Mouse (Mus musculus): ENCODE data around the gene Ift22. TPM values are rescaled to one million over a fixed set of nuclear protein-coding genes. Genes with fewer than 3 reads are reported as not detected.
"Not testable (repeated sequence)": the region's sequence is repeated elsewhere in the genome, so short reads cannot be mapped to it uniquely, and the experiment has no call there.

Gene Ift22
- polyA plus RNA-seq, 1 experiment from 2014 or later, result 32.7 TPM

DNA sequence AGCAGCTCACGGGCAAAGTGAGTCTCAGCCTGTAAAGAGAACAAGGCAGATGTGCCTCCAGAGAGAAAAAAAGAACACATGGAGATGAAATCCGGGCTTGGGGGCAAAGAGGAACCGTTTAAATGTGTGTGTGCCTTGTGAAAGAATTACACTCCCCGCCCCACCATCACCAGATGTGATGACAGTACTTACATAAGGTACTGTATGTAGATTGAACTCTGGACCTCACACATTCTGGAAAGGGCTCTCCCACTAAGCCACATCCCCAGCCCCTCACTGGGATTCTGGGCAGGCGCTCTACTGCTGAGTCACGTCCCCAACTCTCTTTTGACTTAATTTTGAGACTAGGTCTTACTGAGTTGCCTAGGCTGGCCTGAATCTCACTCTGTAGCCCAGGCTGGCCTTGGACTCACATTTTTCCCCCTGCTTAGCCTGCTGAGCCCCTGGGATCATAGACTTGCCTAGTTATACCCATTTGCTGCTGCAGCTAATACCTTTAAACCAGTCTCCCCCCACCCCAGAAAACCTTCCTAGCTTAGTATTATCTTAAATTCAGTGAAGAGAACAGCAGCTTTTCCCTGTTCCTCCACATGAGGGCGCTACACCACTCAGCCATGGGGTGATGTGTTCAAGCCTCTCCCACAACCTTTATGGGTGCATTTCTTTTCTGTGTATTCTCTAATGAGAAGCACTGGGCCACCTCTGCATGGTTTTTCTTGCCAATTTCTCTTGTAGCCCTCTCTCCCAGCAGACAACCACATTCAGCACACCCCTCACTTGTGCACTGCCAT lies 28.1 kb downstream of the Ift22 start:
- Histone ChIP-seq H3K36me3 (no peaks in the 10 kb centered on the region), H3K4me3 (no peak overlapping the region), H3K9ac (no peak overlapping the region), H3K4me1 (no peaks in the 10 kb centered on the region), H3K27me3 (replicated peaks) (no peaks in the 10 kb centered on the region), H3K4me2 (no peak overlapping the region), H3K27ac (replicated peaks) (no peak overlapping the region), H3K9me3 (no peaks in the 10 kb centered on the region)
- WGBS, result 58% methylated on average over 7 of the region's 7 CpGs
- ATAC-seq (ENCODE audit: extremely low read depth, insufficient number of reproducible peaks, low FRiP score, low TSS enrichment), result no peak

DNA sequence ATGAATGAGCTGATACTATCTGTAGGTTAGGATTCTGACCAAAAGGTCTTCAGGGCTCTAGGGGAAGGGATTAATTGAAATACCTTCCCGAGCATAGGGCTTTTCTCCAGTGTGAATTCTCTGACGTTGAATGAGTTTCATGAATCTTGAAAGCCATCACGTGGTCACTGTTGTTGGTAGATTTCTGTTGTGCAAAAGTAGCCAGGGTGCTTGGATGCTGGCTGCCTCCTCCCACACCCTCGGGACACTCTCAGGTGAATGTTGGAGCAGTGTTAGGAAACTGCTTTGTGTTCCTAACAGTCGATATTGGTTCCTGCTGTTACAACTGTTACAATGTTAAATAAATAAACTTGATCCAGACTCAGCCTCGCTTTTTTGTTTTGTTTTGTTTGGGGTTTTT lies 28.8 kb downstream of the Ift22 start:
- no peaks in the 10 kb centered on the region for H3K36me3 ChIP-seq
- H3K27me3 ChIP-seq (replicated peaks), result no peaks in the 10 kb centered on the region
- no peak for ATAC-seq (ENCODE audit: extremely low read depth, insufficient number of reproducible peaks, low FRiP score, low TSS enrichment)
- H3K4me3 ChIP-seq, result no peak overlapping the region
- no peaks in the 10 kb centered on the region for H3K4me1 ChIP-seq
- no peak overlapping the region for H3K4me2 ChIP-seq
- no peak overlapping the region for H3K27ac ChIP-seq (replicated peaks)
- H3K9me3 ChIP-seq, result no peaks in the 10 kb centered on the region
- 77% methylated on average over 6 of the region's 6 CpGs for WGBS
- H3K9ac ChIP-seq, result no peak overlapping the region

DNA sequence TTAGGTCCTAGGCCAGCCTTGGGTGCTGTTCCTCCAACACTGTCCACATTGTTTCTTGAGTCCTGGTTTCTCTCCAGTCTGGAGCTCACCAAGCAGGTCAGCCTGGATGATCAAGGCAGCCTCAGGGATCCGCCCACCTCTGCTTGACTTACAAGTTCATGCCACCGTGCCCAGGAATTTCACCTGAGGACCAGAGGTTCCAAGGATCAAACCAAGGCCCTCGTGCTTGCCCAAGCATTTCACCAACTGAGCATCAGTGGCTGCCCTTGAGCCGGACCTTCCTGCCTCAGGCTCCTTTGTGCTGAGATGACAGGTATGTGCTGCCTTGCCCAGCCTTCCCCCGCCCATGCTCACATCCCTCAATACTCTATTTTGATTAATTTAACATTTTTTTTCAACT lies 29.7 kb downstream of the Ift22 start:
- Histone ChIP-seq H3K9ac (no peak overlapping the region), H3K4me1 (peaks cover 3% of the 10 kb centered on the region; the same call in 1 of the 2 replicates), H3K27me3 (replicated peaks) (no peaks in the 10 kb centered on the region), H3K4me2 (no peak overlapping the region), H3K36me3 (no peaks in the 10 kb centered on the region), H3K27ac (replicated peaks) (no peak overlapping the region), H3K9me3 (no peaks in the 10 kb centered on the region), H3K4me3 (no peak overlapping the region)
- ATAC-seq (ENCODE audit: extremely low read depth, insufficient number of reproducible peaks, low FRiP score, low TSS enrichment), result no peak
- 85% methylated on average over 5 of the region's 5 CpGs for WGBS

DNA sequence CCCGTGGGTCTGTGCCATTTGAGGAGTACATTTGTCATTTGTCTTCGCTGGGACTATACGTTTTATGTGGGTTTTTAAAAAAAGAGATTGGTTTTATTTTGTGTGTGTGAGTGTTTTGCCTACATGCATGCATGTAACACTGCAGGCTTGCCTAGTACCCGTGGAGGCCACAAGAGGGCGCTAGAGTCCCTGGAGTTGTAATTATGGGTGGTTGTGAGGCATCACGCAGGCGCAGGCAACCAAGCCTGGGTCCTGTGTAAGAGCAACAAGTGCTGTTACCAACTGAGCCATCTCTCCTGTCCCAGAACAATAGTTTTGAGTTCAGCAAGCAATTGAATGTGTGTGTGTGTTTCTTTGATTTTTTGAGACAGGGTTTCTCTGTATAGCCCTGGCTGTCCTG lies 31.3 kb downstream of the Ift22 start:
- 57% methylated on average over 7 of the region's 7 CpGs for WGBS
- H3K27ac ChIP-seq (replicated peaks), result no peak overlapping the region
- no peaks in the 10 kb centered on the region for H3K36me3 ChIP-seq
- peaks cover 8% of the 10 kb centered on the region; the same call in 1 of the 2 replicates for H3K4me1 ChIP-seq
- no peaks in the 10 kb centered on the region for H3K27me3 ChIP-seq (replicated peaks)
- H3K4me3 ChIP-seq, result no peak overlapping the region
- no peak overlapping the region for H3K4me2 ChIP-seq
- H3K9me3 ChIP-seq, result no peaks in the 10 kb centered on the region
- no peak overlapping the region for H3K9ac ChIP-seq
- no peak for ATAC-seq (ENCODE audit: extremely low read depth, insufficient number of reproducible peaks, low FRiP score, low TSS enrichment)

DNA sequence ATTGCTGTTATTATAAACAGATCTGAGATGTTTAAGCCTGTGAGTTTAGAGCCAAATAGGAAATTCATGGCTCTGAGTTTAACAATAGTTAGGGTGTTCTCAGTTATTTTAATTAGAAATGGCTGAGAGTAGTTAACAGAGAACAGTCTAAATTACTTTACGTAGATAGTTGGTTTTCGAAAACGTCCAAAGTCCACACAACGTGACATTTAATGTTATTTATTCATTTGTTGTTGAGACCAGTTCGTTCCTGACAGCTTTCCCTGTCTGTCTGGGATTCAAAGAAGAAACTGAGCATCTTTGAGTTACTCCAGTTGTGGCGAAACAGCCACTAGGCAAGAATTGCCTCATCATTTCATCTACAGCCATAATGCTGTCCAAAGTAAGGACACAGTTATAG lies 32.1 kb downstream of the Ift22 start:
- not testable (repeated sequence) for H3K27me3 ChIP-seq (replicated peaks); H3K4me3 ChIP-seq; H3K4me1 ChIP-seq; H3K9me3 ChIP-seq; H3K4me2 ChIP-seq; H3K9ac ChIP-seq; H3K36me3 ChIP-seq; ATAC-seq (ENCODE audit: extremely low read depth, insufficient number of reproducible peaks, low FRiP score, low TSS enrichment); H3K27ac ChIP-seq (replicated peaks)
- 79% methylated on average over 6 of the region's 6 CpGs for WGBS

DNA sequence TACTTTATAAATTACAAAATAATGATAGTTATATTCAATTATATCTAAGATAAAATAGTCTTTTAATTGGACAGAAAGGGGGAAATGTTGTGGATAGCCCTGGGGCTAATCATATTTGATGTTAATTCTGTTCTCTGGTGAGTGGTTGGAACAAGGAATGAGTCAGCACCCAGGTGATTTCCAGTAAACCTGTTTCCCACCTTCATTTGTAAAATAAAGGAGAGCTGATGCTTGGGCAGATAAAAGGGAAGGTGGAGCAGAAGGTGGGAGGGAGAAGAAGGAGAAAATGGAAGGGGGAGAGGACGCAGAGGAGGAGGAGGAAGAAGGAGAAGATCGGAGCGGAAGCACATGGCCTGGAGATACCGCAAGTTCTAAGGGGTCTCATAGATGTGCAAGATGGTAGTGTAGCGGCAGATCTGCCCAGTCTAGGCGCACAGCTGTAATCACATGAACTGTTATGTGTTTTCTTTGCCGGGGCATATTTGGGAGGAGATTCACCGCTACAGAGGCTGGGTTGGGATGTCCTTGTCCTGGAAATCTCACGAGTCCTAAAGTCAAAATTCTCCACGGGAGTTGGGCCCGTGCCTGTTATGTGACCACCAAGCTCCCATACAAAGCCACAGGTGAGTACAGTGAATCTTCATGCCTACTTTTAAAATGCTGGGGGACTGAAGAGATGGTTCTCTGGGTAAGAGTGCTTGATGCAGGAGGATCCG lies 33.1 kb downstream of the Ift22 start:
- peaks cover 8% of the 10 kb centered on the region; the same call in 1 of the 2 replicates for H3K4me1 ChIP-seq
- 79% methylated on average over 12 of the region's 12 CpGs for WGBS
- no peak overlapping the region for H3K27ac ChIP-seq (replicated peaks)
- no peaks in the 10 kb centered on the region for H3K27me3 ChIP-seq (replicated peaks)
- no peak overlapping the region for H3K4me3 ChIP-seq
- H3K9me3 ChIP-seq, result no peaks in the 10 kb centered on the region
- H3K9ac ChIP-seq, result no peak overlapping the region
- no peak for ATAC-seq (ENCODE audit: extremely low read depth, insufficient number of reproducible peaks, low FRiP score, low TSS enrichment)
- H3K36me3 ChIP-seq, result no peaks in the 10 kb centered on the region
- no peak overlapping the region for H3K4me2 ChIP-seq

DNA sequence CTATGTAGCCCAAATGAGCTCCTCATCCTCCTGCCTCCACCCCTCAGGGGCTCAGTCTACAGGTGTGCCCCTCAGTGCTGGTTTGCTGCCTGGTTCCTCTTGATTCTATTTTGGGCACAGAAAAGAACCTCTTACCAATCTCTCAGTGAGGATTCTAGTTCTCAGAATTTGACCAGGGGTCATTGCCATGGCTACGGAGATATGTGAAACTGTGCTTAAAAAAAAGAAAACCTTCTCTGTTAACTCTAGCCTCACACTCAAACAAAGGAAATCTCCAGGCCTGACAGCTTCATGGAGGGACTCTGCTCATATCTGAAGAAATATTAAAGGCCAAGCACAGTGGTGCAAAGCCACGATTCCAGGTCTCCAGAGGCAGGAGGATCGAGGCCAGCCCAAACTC lies 34.8 kb downstream of the Ift22 start:
- ATAC-seq (ENCODE audit: extremely low read depth, insufficient number of reproducible peaks, low FRiP score, low TSS enrichment), result no peak
- Histone ChIP-seq H3K27ac (replicated peaks) (0 out of 2 replicates have a peak overlapping the region, but pooled peaks have one; percentile 24), H3K27me3 (replicated peaks) (no peaks in the 10 kb centered on the region)

DNA sequence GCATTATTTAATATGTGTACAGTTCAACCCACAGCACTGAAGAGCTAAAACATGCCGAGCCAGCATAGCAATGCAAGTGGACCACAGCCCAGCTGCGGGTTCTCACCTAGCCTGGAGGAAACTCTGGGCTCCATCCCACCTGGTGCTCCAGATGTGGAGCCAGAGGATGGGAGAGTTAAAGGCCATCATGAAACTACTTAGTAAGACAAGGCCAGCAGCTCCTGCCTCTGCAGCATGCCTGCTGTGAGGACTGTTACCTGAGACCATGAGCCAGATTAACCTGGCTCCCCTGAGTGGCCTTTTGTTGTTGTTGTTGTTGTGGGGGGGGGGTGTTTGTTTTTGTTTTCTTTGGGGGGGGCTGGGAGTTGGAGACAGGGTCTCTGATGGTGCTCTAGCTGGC lies 35.4 kb downstream of the Ift22 start:
- Histone ChIP-seq H3K27me3 (replicated peaks) (no peaks in the 10 kb centered on the region), H3K4me2 (no peak overlapping the region), H3K4me1 (peaks cover 8% of the 10 kb centered on the region; the same call in 1 of the 2 replicates), H3K9me3 (no peaks in the 10 kb centered on the region), H3K27ac (replicated peaks) (no peak overlapping the region), H3K9ac (no peak overlapping the region), H3K36me3 (no peaks in the 10 kb centered on the region), H3K4me3 (no peak overlapping the region)
- no peak for ATAC-seq (ENCODE audit: extremely low read depth, insufficient number of reproducible peaks, low FRiP score, low TSS enrichment)
- 67% methylated on average over 2 of the region's 2 CpGs for WGBS

More for the DNA sequence above, 34.8 kb downstream of the Ift22 start:
- H3K9me3 ChIP-seq, result no peaks in the 10 kb centered on the region
- no peak overlapping the region for H3K4me3 ChIP-seq
- H3K9ac ChIP-seq, result no peak overlapping the region
- no peak overlapping the region for H3K4me2 ChIP-seq
- H3K4me1 ChIP-seq, result peaks cover 8% of the 10 kb centered on the region; the same call in 1 of the 2 replicates
- no peaks in the 10 kb centered on the region for H3K36me3 ChIP-seq
- WGBS, result 56% methylated on average over 3 of the region's 3 CpGs

DNA sequence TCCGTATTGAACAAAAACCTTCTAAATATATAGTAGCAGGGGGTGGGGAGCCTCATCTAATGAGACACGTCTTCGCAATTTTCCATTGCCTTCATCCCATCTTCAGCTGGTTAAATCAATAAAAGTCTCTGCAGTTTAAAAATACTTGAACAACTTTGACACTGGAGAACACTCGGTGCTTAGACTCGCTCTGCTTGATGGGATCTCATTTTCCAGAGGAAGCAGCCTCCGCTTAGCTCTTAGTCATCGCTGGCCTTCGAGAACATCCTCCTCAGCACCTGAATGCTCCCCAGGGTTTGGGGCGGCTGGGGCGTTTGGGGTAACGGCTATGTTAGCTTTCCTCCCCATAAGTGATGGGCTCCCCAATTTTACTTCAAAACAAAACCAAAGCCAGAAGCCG lies 37.1 kb downstream of the Ift22 start:
- Histone ChIP-seq H3K27ac (replicated peaks) (no peak overlapping the region), H3K9ac (no peak overlapping the region), H3K4me2 (no peak overlapping the region), H3K9me3 (no peaks in the 10 kb centered on the region), H3K4me1 (peaks cover 8% of the 10 kb centered on the region; the same call in 1 of the 2 replicates), H3K36me3 (no peaks in the 10 kb centered on the region), H3K4me3 (no peak overlapping the region), H3K27me3 (replicated peaks) (no peaks in the 10 kb centered on the region)
- WGBS, result 70% methylated on average over 12 of the region's 12 CpGs
- no peak for ATAC-seq (ENCODE audit: extremely low read depth, insufficient number of reproducible peaks, low FRiP score, low TSS enrichment)

DNA sequence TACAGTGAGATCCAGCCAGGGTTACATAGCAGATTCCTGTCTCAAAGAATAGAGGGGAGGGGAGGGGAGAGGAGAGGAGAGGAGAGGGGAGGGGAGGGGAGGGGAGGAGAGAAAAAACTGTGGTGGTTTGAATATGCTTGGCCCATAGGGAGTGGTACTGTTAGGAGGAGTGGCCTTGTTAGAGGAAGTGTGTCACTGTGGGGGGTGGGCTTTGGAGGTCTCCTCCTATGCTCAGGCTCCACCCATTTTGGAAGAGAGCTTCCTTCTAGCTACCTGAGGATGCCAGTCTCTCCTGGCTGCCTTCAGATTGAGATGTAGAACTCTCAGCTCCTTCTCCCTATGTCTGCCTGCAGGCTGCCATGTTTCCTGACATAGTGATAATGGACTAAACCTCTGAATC lies 39.9 kb downstream of the Ift22 start:
- Histone ChIP-seq H3K9me3 (no peaks in the 10 kb centered on the region), H3K4me1 (peaks cover 7% of the 10 kb centered on the region; the same call in 1 of the 2 replicates), H3K4me2 (no peak overlapping the region), H3K9ac (no peak overlapping the region), H3K36me3 (no peaks in the 10 kb centered on the region), H3K27me3 (replicated peaks) (no peaks in the 10 kb centered on the region; the same call in 1 of the 2 replicates), H3K27ac (replicated peaks) (no peak overlapping the region), H3K4me3 (no peak overlapping the region)
- ATAC-seq (ENCODE audit: extremely low read depth, insufficient number of reproducible peaks, low FRiP score, low TSS enrichment), result no peak

DNA sequence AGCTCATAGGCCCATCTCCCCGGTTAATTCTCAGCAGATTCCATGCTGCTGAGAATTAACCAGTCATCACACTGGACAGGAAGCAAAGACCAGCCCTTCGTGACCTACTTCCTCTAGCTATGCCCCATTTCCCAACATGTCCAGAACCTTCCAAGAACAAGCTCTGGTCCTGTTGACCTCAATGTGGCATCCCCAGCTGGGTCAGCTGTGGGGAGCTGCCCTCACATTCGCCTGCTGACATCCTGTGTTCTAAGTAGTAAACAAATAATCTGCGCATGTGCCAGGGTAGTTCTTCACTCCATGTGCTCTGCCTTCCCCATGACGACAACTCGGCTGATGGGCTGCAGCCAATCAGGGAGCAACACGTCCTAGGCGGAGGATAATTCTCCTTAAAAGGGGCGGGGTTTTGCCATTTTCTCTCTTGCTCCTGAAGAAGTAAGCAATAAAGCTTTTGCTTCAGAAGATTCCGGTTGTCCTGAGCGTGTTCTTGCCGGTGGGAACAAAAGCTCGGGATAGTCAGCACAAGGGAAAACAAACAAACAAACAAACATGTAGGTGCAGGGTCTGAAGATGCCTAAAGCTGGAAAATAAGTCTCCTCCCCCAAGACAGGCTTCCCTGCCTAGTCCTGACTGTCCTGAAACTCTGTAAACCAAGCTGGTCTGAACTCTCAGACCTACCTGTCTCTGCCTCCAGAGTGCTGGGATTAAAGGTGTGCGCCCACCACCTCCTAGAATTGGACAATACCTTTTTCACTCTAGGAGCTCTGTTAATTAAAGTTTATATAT lies 41.8 kb downstream of the Ift22 start:
- 77% methylated on average over 14 of the region's 14 CpGs for WGBS
- not testable (repeated sequence) for H3K9ac ChIP-seq; ATAC-seq (ENCODE audit: extremely low read depth, insufficient number of reproducible peaks, low FRiP score, low TSS enrichment); H3K9me3 ChIP-seq; H3K27me3 ChIP-seq (replicated peaks); H3K4me2 ChIP-seq; H3K27ac ChIP-seq (replicated peaks); H3K4me3 ChIP-seq; H3K36me3 ChIP-seq
- H3K4me1 ChIP-seq, result peaks cover 16% of the 10 kb centered on the region

All from heart, embryonic 13.5 days (tissue).